In the genomic region with DNA sequence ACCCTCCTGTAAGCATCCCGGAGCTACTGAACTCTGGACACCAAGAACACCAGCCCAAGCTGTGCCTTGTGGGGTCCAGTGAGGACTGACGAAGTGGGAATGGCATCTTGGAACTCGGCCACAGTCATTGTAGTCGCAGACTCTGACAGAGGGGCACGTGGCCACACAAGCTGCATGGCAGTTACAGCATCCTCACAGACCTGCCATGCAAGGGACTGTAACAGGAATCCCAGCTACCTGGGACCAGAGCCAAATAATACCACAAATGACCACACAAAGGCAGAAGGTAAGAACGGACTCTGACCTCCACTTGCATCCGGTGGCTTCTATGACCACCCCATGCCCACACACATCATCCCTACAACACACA, we compare ENCODE assay signal across 9 mouse cellular contexts. TPM values are rescaled to one million over a fixed set of nuclear protein-coding genes. Genes with fewer than 3 reads are reported as not detected.
DNase-seq lines count a peak whose midpoint lies in the region; ATAC-seq lines count a peak whose summit lies in the region.
"Had no signal": no experiment of that assay in that cellular context is flagged by ENCODE, and none has a peak within 500 bp of the region (broad histone marks: within the 10 kb centered on the region; RNA-seq: fewer than 3 reads in every experiment).

No protein-coding gene starts in this region.

- H3K4me2 ChIP-seq in liver, embryonic 11.5 days, result peak overlapping the region; percentile 51; the same call in 1 of the 2 replicates
- no peak overlapping the region for H3K4me2 ChIP-seq in intestine, embryonic 15.5 days (replicated peaks)
- H3K4me2 ChIP-seq: embryonic facial prominence, embryonic 15.5 days had no signal

- WGBS in heart, embryonic 10.5 days, result 83% methylated on average over 7 of the region's 7 CpGs
- 79% methylated on average over 7 of the region's 7 CpGs for WGBS in liver, embryonic 11.5 days
- WGBS in intestine, embryonic 15.5 days, result 68% methylated on average over 7 of the region's 7 CpGs

- ATAC-seq in liver, embryonic 11.5 days (replicated peaks; ENCODE audit: low FRiP score), result no peak
- peak; percentile 22; the same call in 1 of the 2 replicates for ATAC-seq in intestine, embryonic 15.5 days

- no peaks in the 10 kb centered on the region for H3K36me3 ChIP-seq in heart, embryonic 10.5 days
- H3K36me3 ChIP-seq in liver, embryonic 11.5 days (ENCODE audit: control insufficient read depth, insufficient read depth, low read length), result no peaks in the 10 kb centered on the region
- H3K36me3 ChIP-seq in intestine, embryonic 15.5 days, result no peaks in the 10 kb centered on the region
- H3K36me3 ChIP-seq in megakaryocyte, embryonic 14.5 days (replicated peaks; ENCODE audit: low read length), result no peaks in the 10 kb centered on the region
- H3K36me3 ChIP-seq: embryonic facial prominence, embryonic 15.5 days had no signal

- H3K9ac ChIP-seq in liver, embryonic 11.5 days (ENCODE audit: low read depth, low read length), result peak overlapping the region; percentile 25; the same call in 1 of the 2 replicates
- no peak overlapping the region for H3K9ac ChIP-seq in intestine, embryonic 15.5 days
- H3K9ac ChIP-seq: embryonic facial prominence, embryonic 15.5 days had no signal

- H3K4me1 ChIP-seq in heart, embryonic 10.5 days, result peaks cover 27% of the 10 kb centered on the region
- H3K4me1 ChIP-seq in liver, embryonic 11.5 days (replicated peaks; ENCODE audit: control insufficient read depth, insufficient read depth, low read length), result peaks cover 19% of the 10 kb centered on the region
- H3K4me1 ChIP-seq in intestine, embryonic 15.5 days (replicated peaks), result peaks cover 12% of the 10 kb centered on the region
- H3K4me1 ChIP-seq in megakaryocyte, embryonic 14.5 days, result peaks cover 81% of the 10 kb centered on the region
- H3K4me1 ChIP-seq: embryonic facial prominence, embryonic 15.5 days had no signal

- H3K27ac ChIP-seq in heart, embryonic 10.5 days, result peak overlapping the region; percentile 23; the same call in 1 of the 2 replicates
- peak overlapping the region; percentile 78; the same call in 1 of the 2 replicates for H3K27ac ChIP-seq in liver, embryonic 11.5 days (ENCODE audit: low read depth, low read length)
- peak overlapping the region; percentile 29; the same call in 1 of the 2 replicates for H3K27ac ChIP-seq in intestine, embryonic 15.5 days
- H3K27ac ChIP-seq: embryonic facial prominence, embryonic 15.5 days had no signal

- DNase-seq in heart, embryonic 10.5 days (ENCODE audit: low spot score), result no peak
- DNase-seq in heart, postnatal 25 days (ENCODE audit: low spot score), result no peak
- no peak for DNase-seq in liver, embryonic 11.5 days (ENCODE audit: low spot score)
- DNase-seq in liver, result no peak
- DNase-seq in frontal cortex, postnatal 10 days (ENCODE audit: low spot score in 2 of 2), result no peak
- DNase-seq in right cerebral cortex, postnatal 14 days, result no peak

- H3K4me3 ChIP-seq in heart, embryonic 10.5 days, result no peak overlapping the region
- no peak overlapping the region for H3K4me3 ChIP-seq in liver, embryonic 11.5 days (ENCODE audit: low read depth, low read length)
- no peak overlapping the region for H3K4me3 ChIP-seq in intestine, embryonic 15.5 days (replicated peaks)
- peak overlapping the region; percentile 85 for H3K4me3 ChIP-seq in megakaryocyte, embryonic 14.5 days (replicated peaks)
- H3K4me3 ChIP-seq: embryonic facial prominence, embryonic 15.5 days had no signal

- intact Hi-C loops in heart, postnatal 25 days (cut with DNase I), result no loop called here

- no peaks in the 10 kb centered on the region for H3K9me3 ChIP-seq in heart, embryonic 10.5 days
- no peaks in the 10 kb centered on the region for H3K9me3 ChIP-seq in liver, embryonic 11.5 days (ENCODE audit: control insufficient read depth, low read length)
- no peaks in the 10 kb centered on the region for H3K9me3 ChIP-seq in intestine, embryonic 15.5 days
- H3K9me3 ChIP-seq in megakaryocyte, embryonic 14.5 days, result no peaks in the 10 kb centered on the region
- H3K9me3 ChIP-seq: embryonic facial prominence, embryonic 15.5 days had no signal

- H3K27me3 ChIP-seq in heart, embryonic 10.5 days (ENCODE audit: insufficient read depth, poor library complexity, severe bottlenecking), result no peaks in the 10 kb centered on the region
- H3K27me3 ChIP-seq in liver, embryonic 11.5 days (replicated peaks; ENCODE audit: control insufficient read depth, insufficient read depth, low read length), result no peaks in the 10 kb centered on the region
- H3K27me3 ChIP-seq in intestine, embryonic 15.5 days (replicated peaks), result no peaks in the 10 kb centered on the region
- no peaks in the 10 kb centered on the region for H3K27me3 ChIP-seq in megakaryocyte, embryonic 14.5 days (replicated peaks)
- H3K27me3 ChIP-seq: embryonic facial prominence, embryonic 15.5 days had no signal

RNA-seq across cellular contexts. Expression of a gene that starts 20.2 kb away (rescaled TPM):
- 9.0 and 16.6 TPM in 2 replicates for polyA plus RNA-seq in heart, embryonic 10.5 days (2016; fragmentation: Nextera tagmentation; extraction: Ambion mirVana)
- 10 to 100 TPM; 38.6 to 48.7 TPM for total RNA-seq in heart, postnatal 25 days (2021)
- polyA plus RNA-seq in liver, embryonic 11.5 days (2014; fragmentation: Nextera tagmentation; extraction: Ambion mirVana), result 125 and 137 TPM in 2 replicates
- 22.4 and 23.8 TPM in 2 replicates for polyA plus RNA-seq in intestine, embryonic 15.5 days (2015; fragmentation: Nextera tagmentation; extraction: Ambion mirVana)
- polyA plus RNA-seq in megakaryocyte, embryonic 14.5 days (2012; ENCODE audit: insufficient read depth, low replicate concordance), result 388 and 1,147 TPM in 2 replicates

RNA-seq across cellular contexts. Expression of a gene that starts 30.9 kb away (rescaled TPM):
- polyA plus RNA-seq in heart, embryonic 10.5 days (2016; fragmentation: Nextera tagmentation; extraction: Ambion mirVana), result 0.69 and 0.79 TPM in 2 replicates
- under 1 TPM; 0.29 to 0.34 TPM for total RNA-seq in heart, postnatal 25 days (2021)
- polyA plus RNA-seq in liver, embryonic 11.5 days (2014; fragmentation: Nextera tagmentation; extraction: Ambion mirVana), result 1.9 and 2.0 TPM in 2 replicates
- polyA plus RNA-seq in intestine, embryonic 15.5 days (2015; fragmentation: Nextera tagmentation; extraction: Ambion mirVana), result 1.3 and 2.1 TPM in 2 replicates
- 1.2 and 1.8 TPM in 2 replicates for polyA plus RNA-seq in megakaryocyte, embryonic 14.5 days (2012; ENCODE audit: insufficient read depth, low replicate concordance)

RNA-seq across cellular contexts. Expression of a gene that starts 36.5 kb away (rescaled TPM):
- polyA plus RNA-seq in heart, embryonic 10.5 days (2016; fragmentation: Nextera tagmentation; extraction: Ambion mirVana), result 22.0 and 31.0 TPM in 2 replicates
- total RNA-seq in heart, postnatal 25 days (2021), result 1 to 10 TPM; 6.3 to 7.2 TPM
- 16.4 and 17.6 TPM in 2 replicates for polyA plus RNA-seq in liver, embryonic 11.5 days (2014; fragmentation: Nextera tagmentation; extraction: Ambion mirVana)
- 20.1 and 20.7 TPM in 2 replicates for polyA plus RNA-seq in intestine, embryonic 15.5 days (2015; fragmentation: Nextera tagmentation; extraction: Ambion mirVana)
- polyA plus RNA-seq in megakaryocyte, embryonic 14.5 days (2012; ENCODE audit: insufficient read depth, low replicate concordance), result 0.73 and 1.4 TPM in 2 replicates

Comparison
In these comparisons a context has a peak if more than half of its experiments do, and no peak if none do; other contexts are left out.
1. H3K27ac ChIP-seq: peak in every context shown above with its lines; median percentile 78 in liver, embryonic 11.5 days; 29 in intestine, embryonic 15.5 days; 23 in heart, embryonic 10.5 days.